Mouse (Mus musculus): ENCODE results near the gene Grid2.

- TF ChIP-seq CTCF (IDR thresholded peaks at IDR 0.05; ENCODE audit: low read depth, low read length) (no peak), POLR2A (IDR thresholded peaks at IDR 0.05; ENCODE audit: extremely low read depth, insufficient read depth, low read length) (no peak)
These were observed 146.0 kb downstream of the Grid2 start for GRCm38 (mm10) chr6:63401698-63402097.
